Mouse (Mus musculus) granulocyte monocyte progenitor cell, adult 5-6 weeks (primary cell): ENCODE results near the gene Mbd5. TPM values are rescaled to one million over a fixed set of nuclear protein-coding genes. Genes with fewer than 3 reads are reported as not detected.
"Not testable (repeated sequence)": the region's sequence is repeated elsewhere in the genome, so short reads cannot be mapped to it uniquely, and the experiment has no call there.

Experiments used
- ATAC-seq: replicated peaks from 2 replicates; pipeline ENCODE4 v1.8.0; 2016; ENCODE audit warnings: mild to moderate bottlenecking, moderate TSS enrichment, inconsistent platforms; ENCODE audit not compliant: poor library complexity, severe bottlenecking
- total RNA-seq, 2 experiments: library from RNA; stranded (forward) in 1 of 2; stranded (reverse) in 1 of 2; fragments of 200-712, 200-1000 nt in 1 of 2; fragments of >200 nt in 1 of 2; fragmentation: Nextera tagmentation in 1 of 2; gene quantifications; 2 replicates each; pipeline ENCODE4 v1.2.3; 2014 to 2017

Gene Mbd5
- total RNA-seq, 2 experiments from 2014 or later: 25.1 to 31.4 TPM

DNA sequence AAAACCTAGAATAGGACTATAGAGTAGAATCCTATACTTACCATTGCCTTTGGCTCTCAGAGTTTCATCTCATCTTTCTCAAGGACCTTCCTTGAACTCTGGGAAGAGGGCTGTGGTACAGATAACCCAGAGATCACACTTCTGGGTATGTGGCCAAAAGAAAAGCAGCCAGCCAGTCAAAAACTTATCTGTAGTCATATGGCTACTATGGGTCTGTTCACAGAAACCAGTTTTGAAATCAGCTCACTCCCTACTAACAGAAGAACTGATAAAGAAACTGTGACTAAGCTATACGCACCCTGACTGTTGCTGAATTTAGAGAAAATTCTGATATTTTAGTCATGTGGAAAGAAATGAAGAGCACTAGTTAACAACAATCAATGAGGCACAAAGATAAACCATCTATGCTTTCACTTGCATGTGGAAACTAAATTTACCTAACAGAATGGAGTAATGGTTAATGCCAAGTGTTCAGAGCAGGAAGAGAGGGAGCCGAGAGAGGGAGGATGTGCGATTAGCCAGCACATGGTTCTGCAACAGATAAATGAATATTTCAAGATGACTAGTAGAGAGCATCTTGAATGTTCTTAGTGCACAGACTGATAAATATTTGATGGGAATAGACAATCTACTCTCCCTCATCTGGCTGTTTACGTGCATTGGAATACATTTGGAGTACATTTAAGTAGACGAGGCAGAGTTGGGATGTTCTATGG lies 211.1 kb downstream of the Mbd5 start:
- ATAC-seq: no peak

DNA sequence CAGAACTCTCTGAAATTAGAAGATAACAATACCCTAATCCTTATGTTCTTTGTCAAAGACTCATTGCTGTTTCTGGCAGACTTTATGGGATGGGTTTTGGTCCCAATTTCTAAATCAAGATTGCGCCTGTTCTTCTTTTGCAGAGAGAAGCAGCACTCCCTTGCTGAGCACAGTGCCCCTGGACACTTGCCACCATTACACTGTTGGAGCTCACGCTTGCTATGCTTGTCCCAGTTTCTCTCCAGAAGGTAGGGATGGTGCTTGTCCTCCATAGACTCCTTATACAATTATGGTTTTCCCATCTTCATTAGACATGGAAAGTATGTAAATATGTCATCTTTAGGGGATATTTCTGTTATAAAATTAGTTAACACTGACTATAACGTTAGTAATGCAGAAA lies 220.5 kb downstream of the Mbd5 start:
- ATAC-seq: no peak

DNA sequence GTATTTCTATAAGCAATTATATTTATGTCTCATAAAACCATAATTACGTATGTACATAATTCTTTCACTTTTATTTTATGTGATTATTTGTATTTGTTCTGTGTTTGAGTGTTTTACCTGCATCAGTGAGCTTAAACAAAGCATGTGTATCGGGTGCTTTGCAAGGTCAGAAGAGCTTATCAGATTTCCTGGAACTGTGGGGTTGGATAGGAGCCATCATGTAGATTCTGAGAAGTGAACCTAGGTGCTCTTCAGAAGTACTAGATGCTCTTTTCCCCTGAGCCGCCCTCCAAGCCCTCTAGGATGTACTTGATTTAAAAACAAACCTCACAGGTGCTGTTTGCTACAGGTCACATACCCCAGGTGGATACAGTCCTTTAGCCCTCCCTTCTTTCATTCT lies 227.7 kb downstream of the Mbd5 start:
- no peak for ATAC-seq

DNA sequence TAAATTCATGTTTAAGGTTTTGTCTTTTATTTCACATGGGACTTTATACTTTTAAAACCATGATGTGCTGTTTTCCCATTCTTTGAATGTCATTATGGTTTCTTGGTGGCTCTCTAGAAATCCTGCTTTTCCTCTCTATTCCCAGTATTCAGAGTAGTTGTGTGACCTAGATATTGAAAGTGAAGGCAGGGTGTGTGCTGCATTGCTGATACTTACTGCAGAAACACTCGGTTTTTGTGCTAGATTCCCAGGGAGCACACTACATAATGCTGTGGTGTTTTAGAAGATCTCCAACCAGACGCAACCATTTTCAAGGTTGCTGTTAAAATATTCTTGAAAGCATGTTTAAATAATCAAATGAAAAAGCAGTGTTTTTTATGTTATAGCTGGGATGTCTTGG lies 241.7 kb downstream of the Mbd5 start:
- no peak for ATAC-seq

DNA sequence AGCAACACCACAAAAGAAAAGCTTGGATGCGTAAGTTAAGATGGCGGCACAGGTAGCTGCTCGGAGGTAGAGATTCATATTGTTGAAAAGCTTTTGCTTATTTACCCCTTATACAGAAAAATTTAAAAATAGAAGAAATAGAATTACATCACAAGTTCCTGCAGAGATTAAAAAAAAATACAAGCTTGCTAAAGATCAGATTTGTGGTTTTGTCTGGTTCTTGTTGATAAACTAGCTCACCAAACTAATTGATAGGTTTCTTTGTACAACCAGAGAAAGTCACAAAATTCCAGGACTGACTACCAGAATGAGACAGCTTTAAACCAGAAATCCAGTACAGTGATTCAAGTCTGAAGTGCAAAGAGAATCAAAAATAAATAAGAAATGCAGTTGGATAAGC lies 242.4 kb downstream of the Mbd5 start:
- no peak for ATAC-seq

DNA sequence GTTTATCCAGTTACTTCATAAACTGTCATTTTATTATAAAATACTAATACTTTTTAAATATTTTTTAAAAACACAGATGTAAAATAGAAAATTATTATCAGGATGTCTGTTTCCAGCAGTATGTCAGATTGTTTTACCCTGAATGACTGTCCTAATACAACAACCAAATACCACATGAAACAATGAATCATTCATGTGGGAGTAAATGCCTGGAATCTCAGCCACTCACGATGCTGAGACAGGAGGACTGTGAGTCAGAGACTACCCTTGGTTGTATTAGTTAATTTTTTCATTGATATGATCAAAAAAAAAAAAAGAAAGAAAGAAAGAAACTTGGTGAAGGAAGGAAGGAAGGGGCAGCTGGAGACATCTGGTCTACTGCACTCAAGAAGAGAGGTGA lies 254.8 kb downstream of the Mbd5 start:
- no peak for ATAC-seq

DNA sequence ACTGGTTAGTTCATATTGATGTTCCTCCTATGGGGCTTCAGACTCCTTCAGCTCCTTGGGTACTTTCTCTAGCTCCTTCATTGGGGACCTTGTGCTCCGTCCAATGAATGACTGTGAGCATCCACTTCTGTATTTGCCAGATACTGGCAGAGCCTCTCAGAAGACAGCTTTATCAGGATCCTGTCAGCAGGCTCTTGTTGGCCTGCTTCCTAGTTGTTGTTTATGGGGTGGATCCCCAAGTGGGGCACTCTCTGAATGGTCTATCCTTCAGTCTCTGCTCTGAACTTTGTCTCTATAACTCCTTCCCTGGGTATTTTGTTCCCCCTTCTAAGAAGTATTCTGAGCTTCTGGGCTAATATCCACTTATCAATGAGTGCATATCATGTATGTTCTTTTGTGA lies 256.4 kb downstream of the Mbd5 start:
- not testable (repeated sequence) for ATAC-seq

DNA sequence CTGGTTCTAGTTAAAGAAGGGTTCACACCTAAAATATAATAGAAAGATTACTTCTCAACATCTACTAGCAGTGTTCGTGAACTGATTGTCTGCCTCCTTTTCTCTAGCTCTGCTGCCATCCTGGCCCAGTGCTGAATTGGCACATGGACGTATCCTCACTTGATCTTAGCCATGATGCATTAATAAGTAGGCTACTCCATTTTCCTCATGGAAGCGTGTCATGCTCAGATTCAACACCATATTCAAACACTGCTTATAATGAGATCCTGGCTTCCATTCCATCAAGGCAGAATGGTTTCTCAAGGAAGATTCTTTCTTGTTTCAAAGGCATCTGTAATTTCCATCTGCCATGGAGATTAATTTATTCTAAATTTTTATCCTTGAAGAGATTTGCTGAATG lies 260.0 kb downstream of the Mbd5 start:
- ATAC-seq: no peak

DNA sequence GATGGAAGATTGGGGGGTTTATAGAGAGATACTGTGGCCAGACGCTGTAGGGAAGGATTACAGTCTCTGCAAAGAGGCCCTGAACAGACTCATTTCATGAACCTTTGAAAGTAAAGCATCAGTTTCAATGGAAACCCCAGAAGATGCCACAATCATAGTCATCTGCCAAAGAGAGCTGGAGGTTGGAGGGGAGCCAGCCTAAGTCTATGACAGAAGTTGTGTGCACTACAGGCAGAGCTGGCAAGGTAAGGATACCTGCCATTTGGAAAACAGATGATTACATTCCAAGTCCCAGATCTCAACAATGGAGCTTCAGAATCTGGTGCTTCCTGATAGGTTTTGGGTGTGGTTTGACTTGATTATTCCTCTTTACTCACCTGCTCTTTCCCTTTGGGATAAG lies 261.1 kb downstream of the Mbd5 start:
- no peak for ATAC-seq

DNA sequence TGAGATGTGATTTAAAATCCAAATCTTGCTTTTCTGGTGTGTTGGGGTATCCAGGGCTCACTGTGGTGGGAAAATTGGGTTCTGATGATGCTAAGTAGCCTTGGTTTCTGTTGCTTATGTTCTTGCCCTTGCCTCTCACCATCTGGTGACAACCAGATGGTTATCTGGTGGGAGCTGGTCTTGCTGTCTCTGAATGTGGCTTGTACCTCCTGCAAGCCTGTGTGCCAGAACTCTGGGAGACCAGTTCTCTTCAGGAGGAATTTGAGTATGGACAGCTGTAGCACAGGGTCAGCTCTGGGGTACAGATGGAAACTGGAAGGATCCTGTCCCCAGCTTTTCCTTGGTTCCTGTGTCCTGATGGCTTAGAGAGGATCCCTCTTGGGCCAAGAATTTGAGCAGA lies 280.4 kb downstream of the Mbd5 start:
- no peak for ATAC-seq

DNA sequence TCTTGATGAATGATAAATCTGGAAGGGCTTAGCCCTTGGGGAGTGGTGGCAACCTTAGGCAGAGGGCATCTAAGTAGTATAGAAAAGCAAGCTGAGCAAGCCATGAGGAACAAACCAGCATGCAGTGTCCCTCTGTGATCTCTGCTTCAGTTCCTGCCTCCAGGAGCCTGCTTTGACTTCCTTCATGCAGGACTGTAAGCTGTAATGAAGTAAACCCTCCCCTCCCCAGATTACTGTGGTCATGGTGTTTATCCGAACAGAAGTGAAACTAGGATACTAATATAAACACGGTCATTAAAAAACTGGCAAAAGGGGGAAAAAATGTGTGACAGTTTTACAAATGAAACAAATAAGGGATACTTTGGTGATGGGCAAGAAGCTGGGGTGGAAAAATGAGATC lies 284.8 kb downstream of the Mbd5 start:
- ATAC-seq: peak; percentile 81

DNA sequence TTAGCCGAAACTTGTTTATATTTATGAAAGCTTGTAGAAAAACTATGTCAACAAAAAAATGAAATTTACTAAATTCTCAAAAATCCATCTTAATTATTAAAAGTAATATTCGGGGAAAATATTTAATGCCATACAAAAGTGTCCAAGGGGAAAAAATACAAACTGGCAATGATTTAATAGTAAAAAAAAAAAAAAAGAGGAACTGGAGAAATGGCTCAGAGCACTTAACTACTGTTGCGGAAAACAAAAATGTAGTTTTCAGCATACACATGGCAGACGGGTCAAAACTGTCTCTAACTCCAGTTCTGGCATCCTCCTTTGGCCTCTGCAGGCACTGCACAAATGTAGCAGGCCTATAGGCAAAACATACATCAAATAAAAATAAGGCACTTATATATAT lies 292.4 kb downstream of the Mbd5 start:
- ATAC-seq: no peak

DNA sequence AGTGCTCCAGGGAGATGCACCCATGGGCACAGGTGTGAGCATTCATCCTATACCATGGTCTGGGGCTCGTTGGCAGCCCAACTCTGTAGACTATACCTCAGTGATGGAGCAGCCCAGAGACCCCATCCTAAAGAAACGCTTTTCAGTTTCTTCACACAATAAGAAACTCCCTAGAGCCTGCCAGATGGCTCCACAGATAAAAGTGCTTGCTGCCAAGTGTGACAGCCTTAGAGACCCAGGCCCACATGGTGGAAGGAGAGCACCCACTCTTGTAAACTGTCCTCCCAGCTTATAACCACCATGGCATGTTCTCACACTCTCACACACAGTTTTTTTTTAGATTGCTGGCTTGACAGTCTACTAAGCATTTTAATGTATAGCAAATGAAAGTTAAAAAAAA lies 314.8 kb downstream of the Mbd5 start:
- ATAC-seq: no peak

DNA sequence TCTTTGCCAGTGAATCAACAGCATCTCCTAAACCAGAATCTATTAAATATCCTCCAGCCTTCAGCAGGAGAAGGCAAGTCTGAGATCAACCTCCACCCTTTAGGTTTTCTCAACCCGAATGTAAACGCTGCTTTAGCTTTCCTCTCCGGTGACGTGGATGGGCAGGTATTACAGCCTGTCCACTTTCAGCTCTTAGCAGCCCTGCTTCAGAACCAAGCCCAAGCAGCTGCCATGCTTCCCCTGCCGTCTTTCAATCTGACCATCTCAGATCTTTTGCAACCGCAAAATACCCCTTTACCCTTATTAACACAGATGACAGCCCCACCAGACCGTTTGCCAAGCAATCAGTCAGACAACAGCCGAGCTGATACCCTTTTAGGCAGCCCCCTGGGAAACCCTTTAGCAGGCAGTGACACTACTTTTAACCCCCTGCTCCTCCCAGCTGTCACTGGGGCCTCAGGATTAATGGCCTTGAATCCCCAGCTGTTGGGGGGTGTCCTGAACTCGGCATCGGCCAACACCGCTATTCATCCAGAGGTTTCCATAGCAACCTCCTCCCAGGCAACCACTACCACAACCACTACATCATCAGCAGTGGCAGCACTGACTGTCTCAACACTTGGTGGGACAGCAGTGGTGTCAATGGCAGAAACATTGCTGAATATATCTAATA lies 323.1 kb downstream of the Mbd5 start:
- no peak for ATAC-seq

DNA sequence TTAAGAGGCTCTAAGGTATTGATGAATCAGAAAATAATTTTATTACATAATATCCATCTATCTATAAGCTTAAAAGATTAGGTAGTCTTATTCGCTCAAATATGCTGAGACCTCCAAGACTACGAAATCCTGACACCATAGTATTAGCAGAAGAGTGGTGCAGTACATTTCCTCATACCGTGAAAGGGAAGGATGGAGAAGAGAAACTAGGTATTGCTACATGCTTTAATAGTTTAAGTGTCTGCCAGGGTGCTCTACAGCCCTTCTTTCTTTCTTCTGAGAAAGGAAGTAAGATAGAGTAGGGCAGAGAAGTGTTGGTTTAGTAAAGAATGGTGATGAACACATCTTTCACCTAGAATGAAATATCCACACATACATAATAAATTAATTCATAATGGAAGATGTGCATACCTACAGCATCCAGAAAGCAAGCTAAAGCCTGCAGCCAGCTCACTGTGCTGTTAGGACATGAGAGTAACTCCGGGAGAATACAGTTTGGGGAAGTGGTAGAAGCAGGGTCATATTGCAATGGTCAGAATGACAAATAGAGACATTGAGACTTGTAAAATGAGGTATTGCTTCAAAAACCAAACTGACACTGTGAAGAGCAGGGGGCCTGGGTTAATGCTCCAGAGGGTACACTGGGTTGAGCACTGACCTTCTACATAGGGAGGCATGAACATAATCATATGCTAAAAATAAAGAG lies 326.9 kb downstream of the Mbd5 start:
- ATAC-seq: peak; percentile 96

DNA sequence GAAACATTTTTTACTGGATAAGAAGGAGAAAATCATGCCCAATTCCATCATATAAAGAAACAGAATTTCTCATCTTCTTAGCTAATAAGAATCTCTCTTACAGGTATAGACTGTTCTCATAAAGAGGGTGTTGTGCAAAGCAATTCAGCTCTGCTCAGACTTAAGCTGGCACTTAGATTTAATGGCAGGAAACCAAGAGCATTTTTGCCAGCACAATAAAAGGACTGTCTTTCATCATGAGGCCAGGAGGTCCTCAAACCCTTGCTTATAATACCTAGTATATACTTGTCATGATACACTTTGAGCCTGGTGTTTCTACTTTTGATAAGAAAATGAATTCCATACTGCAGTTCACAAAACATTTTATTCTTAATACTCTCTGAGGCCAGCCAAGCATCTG lies 331.2 kb downstream of the Mbd5 start:
- no peak for ATAC-seq

DNA sequence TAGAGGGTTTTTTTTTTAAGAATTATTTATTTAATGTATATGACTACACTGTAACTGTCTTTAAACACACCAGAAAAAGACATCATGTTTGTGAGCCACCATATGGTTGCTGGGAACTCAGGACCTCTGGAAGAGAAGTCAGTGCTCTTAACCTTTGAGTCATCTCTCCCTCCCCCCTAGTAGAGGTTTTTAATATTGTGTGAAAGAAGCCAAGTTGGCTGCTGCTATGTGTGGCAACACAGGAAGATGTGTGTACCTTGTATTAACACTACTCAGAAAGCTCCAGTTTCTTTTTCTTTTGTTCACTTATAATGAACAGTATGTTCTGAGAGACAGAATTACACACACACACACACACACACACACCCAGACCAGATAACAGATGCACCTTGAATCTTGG lies 334.3 kb downstream of the Mbd5 start:
- ATAC-seq: peak; percentile 42

DNA sequence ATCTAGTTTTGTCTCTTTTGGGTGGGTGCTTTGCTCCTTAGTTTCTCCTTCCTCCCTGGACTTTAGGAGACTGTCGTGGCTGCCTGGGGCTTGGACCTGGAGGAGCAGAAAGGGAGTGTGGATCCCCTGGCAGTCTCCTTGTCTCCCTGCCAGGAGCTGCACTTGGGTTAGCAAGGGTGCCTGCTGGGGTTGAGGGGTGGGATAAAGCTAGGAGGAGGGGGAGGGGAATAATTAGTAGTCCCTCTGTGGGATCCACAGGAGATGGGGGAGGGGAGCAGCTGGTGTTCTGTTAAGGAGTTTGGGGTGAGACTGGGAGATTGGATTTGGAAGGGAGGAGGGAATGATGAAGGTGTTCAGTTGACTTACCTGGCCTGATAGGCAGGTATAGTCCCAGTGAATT lies 337.7 kb downstream of the Mbd5 start:
- ATAC-seq: no peak

DNA sequence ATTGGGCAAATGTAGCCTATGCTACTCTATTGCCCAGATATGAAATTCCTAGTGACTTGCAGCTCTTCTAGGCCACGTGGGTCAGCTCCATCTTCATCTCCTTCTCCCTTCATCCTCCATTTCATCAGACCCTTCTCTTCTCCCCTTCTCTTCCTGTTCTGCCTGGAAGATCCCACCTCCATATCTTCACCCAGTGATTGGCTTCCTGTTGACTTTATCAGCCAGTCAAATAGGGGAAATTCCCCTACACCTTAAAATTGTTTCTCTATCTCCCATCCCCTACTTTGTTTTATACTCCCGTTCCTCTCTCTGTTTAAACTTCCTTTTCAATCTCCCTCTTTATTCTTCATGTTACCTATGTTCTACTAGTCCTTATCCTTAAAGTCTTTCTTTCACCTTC lies 342.4 kb downstream of the Mbd5 start:
- no peak for ATAC-seq

DNA sequence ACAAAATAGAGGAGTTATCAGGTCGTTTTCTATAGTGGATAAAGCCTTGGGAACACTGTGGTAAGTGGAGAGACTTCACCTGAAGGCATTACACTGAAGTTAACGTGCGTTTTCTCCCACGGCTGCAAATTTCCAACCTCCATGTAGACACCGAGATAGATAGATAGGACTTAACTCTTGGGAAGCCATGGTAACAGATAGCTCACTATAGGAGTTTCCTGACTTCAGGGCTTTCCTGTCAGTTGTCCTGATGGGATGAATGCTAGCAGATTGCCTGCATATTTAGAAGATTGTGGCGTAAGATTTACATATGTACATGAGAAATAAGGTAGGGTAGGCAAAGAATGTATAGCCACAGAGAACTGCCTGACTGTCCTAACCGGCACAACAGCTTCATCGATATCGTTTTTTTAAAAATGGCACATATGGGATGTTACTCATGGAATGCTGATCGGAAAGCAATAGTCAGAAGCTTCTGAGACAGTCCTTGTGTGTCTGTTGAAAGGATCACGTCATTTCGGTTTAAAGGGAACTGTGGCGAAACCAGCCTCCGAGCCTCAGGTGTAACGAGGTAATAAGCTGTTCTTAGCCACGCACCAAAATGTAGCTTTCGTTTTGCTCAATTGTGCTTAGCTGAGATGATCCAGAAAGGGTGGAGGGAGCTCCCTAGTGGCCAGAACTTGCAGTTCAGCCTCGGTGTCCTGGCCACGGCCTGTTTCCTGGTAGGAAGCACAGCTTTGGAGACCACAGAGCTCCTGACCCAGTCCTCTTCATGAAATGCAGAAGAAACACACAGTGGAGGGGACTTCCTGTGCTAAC lies 363.5 kb downstream of the Mbd5 start:
- peak; percentile 100 for ATAC-seq

DNA sequence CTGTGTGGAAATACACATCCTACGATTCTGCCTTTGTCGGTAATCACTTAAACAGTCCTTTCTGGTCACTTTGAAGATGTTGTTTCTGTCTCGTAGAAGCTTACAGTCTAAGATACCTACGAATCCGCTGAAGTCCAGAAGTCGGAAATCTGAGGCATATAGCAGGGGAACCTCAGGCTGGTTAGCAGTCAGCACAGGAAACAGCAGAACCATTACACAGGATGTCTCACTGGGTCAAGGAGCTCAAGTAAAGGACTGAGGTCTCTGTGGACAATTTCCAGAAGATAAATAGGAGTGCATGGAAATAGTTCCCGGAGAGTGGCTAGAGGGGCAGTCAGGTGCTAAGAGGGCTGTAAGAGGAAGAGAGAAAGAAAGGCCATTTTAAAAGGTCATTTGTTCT lies 384.3 kb downstream of the Mbd5 start:
- ATAC-seq: no peak
